Mouse (Mus musculus) forebrain, embryonic 15.5 days (tissue): ENCODE results near the gene Sept9. TPM values are rescaled to one million over a fixed set of nuclear protein-coding genes. Genes with fewer than 3 reads are reported as not detected.

Source experiments
- polyA plus RNA-seq: library from polyadenylated mRNA; unstranded; fragments of >200 nt; fragmentation: Nextera tagmentation; extraction: Ambion mirVana; gene quantifications from 2 replicates; pipeline ENCODE4 v1.2.1, GENCODE M21; 2015

Sept9 gene
- polyA plus RNA-seq, 1 experiment from 2014 or later = 126 TPM

Other genes starting within 250 kb of the Sept9 start
- 69.4 and 76.8 TPM in 2 replicates for gene Sec14l1, start 84.5 kb upstream of the Sept9 start, polyA plus RNA-seq